Mouse (Mus musculus) liver, embryonic 16.5 days (tissue): ENCODE results near the gene Pcdh11x. TPM values are rescaled to one million over a fixed set of nuclear protein-coding genes. Genes with fewer than 3 reads are reported as not detected.

Experiments
- polyA plus RNA-seq: library from polyadenylated mRNA; unstranded; fragments of >200 nt; fragmentation: Nextera tagmentation; extraction: Ambion mirVana; gene quantifications from 2 replicates; pipeline ENCODE4 v1.2.1, GENCODE M21; 2015

The Pcdh11x gene
- polyA plus RNA-seq, 1 experiment from 2014 or later, result 0.05 TPM

Other genes with a start within 250 kb of the Pcdh11x start
- gene H2afb3, start 22.8 kb downstream of the Pcdh11x start, polyA plus RNA-seq, result not detected in 2 replicates